Mouse (Mus musculus) stomach, embryonic 14.5 days (tissue): ENCODE results near the gene Ccdc183. TPM values are rescaled to one million over a fixed set of nuclear protein-coding genes. Genes with fewer than 3 reads are reported as not detected.

Experiments
- ATAC-seq: fragments of 200-750 bp; cut with Nextera tagmentation; 2 replicates; pipeline ENCODE4 v1.8.0; 2017; ENCODE audit warnings: low read depth, moderate TSS enrichment; ENCODE audit not compliant: insufficient number of reproducible peaks, insufficient read depth, low FRiP score
- H3K27ac ChIP-seq: fragments of 300-500 bp; sonication (generic); 2 replicates; pipeline ENCODE4 v1.5.1; 2014; ENCODE audit warnings: mild to moderate bottlenecking, low read length, moderate library complexity, mixed read lengths
- H3K27me3 ChIP-seq: fragments of 300-500 bp; sonication (generic); 2 replicates; pipeline ENCODE4 v1.6.1; 2014; ENCODE audit warnings: low read length, control low read depth, mixed read lengths; ENCODE audit not compliant: control insufficient read depth, insufficient read depth
- H3K36me3 ChIP-seq: fragments of 300-500 bp; sonication (generic); 2 replicates; pipeline ENCODE4 v1.6.1; 2014; ENCODE audit warnings: mild to moderate bottlenecking, control low read depth, low read length, moderate library complexity, mixed read lengths; ENCODE audit not compliant: control insufficient read depth, insufficient read depth
- H3K4me1 ChIP-seq: fragments of 300-500 bp; sonication (generic); 2 replicates; pipeline ENCODE4 v1.6.1; 2014; ENCODE audit warnings: low read length, control low read depth, mixed read lengths; ENCODE audit not compliant: control insufficient read depth, insufficient read depth
- H3K4me2 ChIP-seq: fragments of 300-500 bp; sonication (generic); replicated peaks from 2 replicates; pipeline ENCODE4 v1.6.1; 2014; ENCODE audit warnings: low read depth, low read length, control low read depth
- H3K4me3 ChIP-seq: fragments of 300-500 bp; sonication (generic); 2 replicates; pipeline ENCODE4 v1.5.1; 2014; ENCODE audit warnings: low read depth, low read length, control low read depth
- H3K9ac ChIP-seq: fragments of 300-500 bp; sonication (generic); replicated peaks from 2 replicates; pipeline ENCODE4 v1.6.1; 2014; ENCODE audit warnings: low read depth, mild to moderate bottlenecking, control low read depth, low read length, moderate library complexity, mixed read lengths
- H3K9me3 ChIP-seq: fragments of 300-500 bp; sonication (generic); 2 replicates; pipeline ENCODE4 v1.6.1; 2016; ENCODE audit warnings: low read depth, low read length, control low read depth; ENCODE audit not compliant: control insufficient read depth
- WGBS: fragments of 180-500 bp; shearing (Covaris S2); extraction: QIAGEN DNeasy Blood & Tissue Kit; methylation state at CpG from one replicate; pipeline ENCODE4 v1.1.7; 2014; 5-methylcytosine and 5-hydroxymethylcytosine counted together
- polyA plus RNA-seq: library from polyadenylated mRNA; unstranded; fragments of >200 nt; fragmentation: Nextera tagmentation; extraction: Ambion mirVana; gene quantifications from 2 replicates; pipeline ENCODE4 v1.2.1, GENCODE M21; 2014

Ccdc183 gene
- polyA plus RNA-seq, 1 experiment from 2014 or later = 0.19 TPM

DNA sequence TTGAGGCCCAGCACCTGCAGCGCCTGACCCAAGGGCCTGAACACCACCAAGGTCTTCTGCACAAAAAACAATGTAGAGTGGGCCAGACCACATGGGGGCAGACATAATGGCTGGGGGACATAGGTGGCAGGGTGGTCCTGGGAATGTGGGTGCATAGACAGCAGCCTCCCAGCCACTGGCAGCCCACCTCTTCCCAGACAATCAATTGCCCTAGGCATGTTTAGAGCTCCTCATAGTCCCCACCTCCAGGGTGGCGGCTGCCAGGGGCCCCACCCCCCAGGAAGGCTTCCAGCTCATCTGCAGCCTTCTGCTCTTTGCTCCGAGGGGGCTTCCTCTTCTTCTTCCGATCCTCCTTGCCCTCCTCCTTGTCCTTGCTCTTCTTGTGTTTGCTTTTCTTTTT lies 33.9 kb downstream of the Ccdc183 start:
- peaks cover 19% of the 10 kb centered on the region for H3K27me3 ChIP-seq
- no peak overlapping the region for H3K9ac ChIP-seq
- H3K36me3 ChIP-seq = peaks cover 46% of the 10 kb centered on the region
- H3K4me3 ChIP-seq = no peak overlapping the region
- ATAC-seq = no peak
- no peak overlapping the region for H3K4me2 ChIP-seq
- H3K9me3 ChIP-seq = no peaks in the 10 kb centered on the region
- H3K4me1 ChIP-seq = peaks cover 16% of the 10 kb centered on the region
- WGBS = 58% methylated on average over 4 of the region's 4 CpGs
- no peak overlapping the region for H3K27ac ChIP-seq

DNA sequence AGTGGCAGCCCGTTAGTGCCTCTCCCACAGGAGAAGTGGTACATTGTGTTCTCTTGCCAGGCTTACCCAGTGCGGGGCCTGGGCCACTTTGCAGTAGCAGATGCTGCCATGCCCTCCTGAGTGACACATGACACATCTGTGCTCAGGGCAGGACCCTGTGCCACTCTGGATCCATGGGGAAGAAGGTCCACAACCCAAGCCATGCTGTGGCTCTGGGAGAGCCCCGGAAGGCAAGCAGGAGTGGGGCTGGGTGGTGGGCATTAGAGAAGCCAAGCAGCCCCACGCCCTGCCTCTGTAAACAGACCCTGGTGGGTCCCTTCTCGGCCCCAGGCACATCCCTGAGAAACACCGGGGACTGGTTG lies 34.4 kb downstream of the Ccdc183 start:
- WGBS = 76% methylated on average over 6 of the region's 6 CpGs
- no peak overlapping the region for H3K4me2 ChIP-seq

GRCm38 (mm10) chr2:25582466-25583119 lies 34.9 kb downstream of the Ccdc183 start:
- H3K27ac ChIP-seq = no peak overlapping the region
- no peak overlapping the region for H3K4me2 ChIP-seq
- no peak for ATAC-seq
- H3K4me3 ChIP-seq = no peak overlapping the region
- H3K9ac ChIP-seq = no peak overlapping the region
- H3K36me3 ChIP-seq = peaks cover 41% of the 10 kb centered on the region
- peaks cover 24% of the 10 kb centered on the region for H3K27me3 ChIP-seq
- WGBS = 40% methylated on average over 12 of the region's 12 CpGs
- H3K9me3 ChIP-seq = no peaks in the 10 kb centered on the region
- H3K4me1 ChIP-seq = peaks cover 24% of the 10 kb centered on the region

More for the DNA sequence above, 34.4 kb downstream of the Ccdc183 start:
- peaks cover 21% of the 10 kb centered on the region for H3K27me3 ChIP-seq
- peaks cover 42% of the 10 kb centered on the region for H3K36me3 ChIP-seq
- H3K9me3 ChIP-seq = no peaks in the 10 kb centered on the region
- no peak for ATAC-seq
- peaks cover 21% of the 10 kb centered on the region for H3K4me1 ChIP-seq
- no peak overlapping the region for H3K4me3 ChIP-seq
- H3K27ac ChIP-seq = no peak overlapping the region
- no peak overlapping the region for H3K9ac ChIP-seq

- H3K4me3 ChIP-seq = no peak overlapping the region
- WGBS = 25% methylated on average over 6 of the region's 6 CpGs
- peak overlapping the region; percentile 54; the same call in 1 of the 2 replicates for H3K4me2 ChIP-seq
Measured at GRCm38 (mm10) chr2:25581901-25582301, 35.6 kb downstream of the Ccdc183 start.

DNA sequence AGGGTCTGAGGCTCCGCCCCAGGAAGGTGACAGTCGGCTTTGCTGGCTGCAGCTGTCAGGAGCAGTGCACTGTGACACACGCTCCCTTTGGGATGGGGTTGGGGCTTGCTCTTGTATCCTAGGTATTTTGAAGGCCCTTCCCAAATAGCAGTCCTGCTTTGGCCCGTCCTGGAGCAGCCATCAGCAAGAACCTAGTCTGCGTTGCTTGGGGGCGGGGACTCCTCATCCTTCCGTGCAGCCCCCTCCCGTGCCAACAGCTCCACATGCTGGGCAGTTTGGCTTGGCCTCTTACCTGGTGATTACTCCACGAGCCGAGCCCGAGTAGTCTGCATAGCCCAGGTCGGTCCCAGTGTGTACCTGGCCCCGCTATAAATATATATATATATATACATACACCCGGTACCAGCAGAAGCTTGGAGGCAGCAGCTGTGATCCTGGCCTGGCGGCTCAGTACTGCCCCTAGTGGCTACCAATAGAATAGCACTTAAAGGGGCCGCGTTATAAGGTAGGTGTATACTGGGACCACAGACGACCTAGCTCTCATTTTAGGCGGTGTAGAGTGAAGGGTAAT lies 36.1 kb downstream of the Ccdc183 start, which contains the start of gene Ajm1:
Gene Ajm1, minus strand, starts transcription at position 464 of the 571 bp plus-strand sequence.
- H3K27me3 ChIP-seq = peaks cover 35% of the 10 kb centered on the region
- H3K9ac ChIP-seq = 0 out of 2 replicates have a peak within 1 kb of the TSS, but pooled peaks have one; percentile 2
- no peak within 1 kb of the TSS; the same call in 1 of the 2 replicates for H3K27ac ChIP-seq
- ATAC-seq = peak; percentile 53
- peak within 1 kb of the TSS; percentile 54 for H3K4me2 ChIP-seq
- peak within 1 kb of the TSS; percentile 25 for H3K4me3 ChIP-seq
- no peaks in the 10 kb centered on the region for H3K9me3 ChIP-seq
- WGBS = 5% methylated on average over 19 of the region's 19 CpGs
- H3K36me3 ChIP-seq = peaks cover 31% of the 10 kb centered on the region
- peaks cover 36% of the 10 kb centered on the region for H3K4me1 ChIP-seq

More at GRCm38 (mm10) chr2:25581901-25582301, 35.6 kb downstream of the Ccdc183 start:
- Histone ChIP-seq H3K27me3 (peaks cover 29% of the 10 kb centered on the region), H3K36me3 (peaks cover 35% of the 10 kb centered on the region), H3K9ac (no peak overlapping the region), H3K27ac (no peak overlapping the region), H3K9me3 (no peaks in the 10 kb centered on the region), H3K4me1 (peaks cover 31% of the 10 kb centered on the region)
- peak; percentile 12; the same call in 1 of the 2 replicates for ATAC-seq

DNA sequence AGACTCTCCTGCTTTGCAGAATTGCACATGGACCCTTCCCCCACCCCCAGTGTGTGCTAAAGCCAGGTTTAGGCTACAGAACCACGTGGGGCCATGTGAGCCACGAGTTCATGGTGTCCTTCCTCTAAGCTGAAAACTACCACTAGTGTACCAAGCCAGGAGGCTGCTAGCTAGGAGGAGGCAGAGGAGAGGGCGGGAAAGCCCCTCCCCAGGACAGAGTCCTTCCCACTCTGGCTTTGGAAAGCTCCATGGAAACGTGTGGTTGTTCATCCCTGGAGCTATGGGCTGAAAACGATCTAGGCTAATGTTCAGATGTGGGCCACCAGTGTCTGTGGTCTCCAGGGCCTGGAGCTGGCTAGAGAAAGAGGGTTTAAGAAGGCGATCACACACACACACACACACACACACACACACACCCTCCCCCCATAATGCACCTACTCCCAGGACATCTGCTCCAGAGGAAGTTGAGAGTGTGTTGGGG lies 36.8 kb downstream of the Ccdc183 start:
- H3K9me3 ChIP-seq = no peaks in the 10 kb centered on the region
- no peak for ATAC-seq
- WGBS = 45% methylated on average over 6 of the region's 6 CpGs
- H3K9ac ChIP-seq = no peak overlapping the region
- no peak overlapping the region for H3K4me3 ChIP-seq
- peaks cover 37% of the 10 kb centered on the region for H3K27me3 ChIP-seq
- no peak overlapping the region for H3K27ac ChIP-seq
- H3K36me3 ChIP-seq = peaks cover 28% of the 10 kb centered on the region
- peaks cover 40% of the 10 kb centered on the region for H3K4me1 ChIP-seq
- H3K4me2 ChIP-seq = no peak overlapping the region

- Histone ChIP-seq H3K4me1 (peaks cover 44% of the 10 kb centered on the region), H3K27me3 (peaks cover 37% of the 10 kb centered on the region), H3K4me2 (peak overlapping the region; percentile 24; the same call in 1 of the 2 replicates), H3K9ac (no peak overlapping the region), H3K9me3 (no peaks in the 10 kb centered on the region), H3K27ac (no peak overlapping the region), H3K4me3 (peak overlapping the region; percentile 24), H3K36me3 (peaks cover 20% of the 10 kb centered on the region)
- ATAC-seq = no peak
- 6% methylated on average over 27 of the region's 27 CpGs for WGBS
Measured at GRCm38 (mm10) chr2:25579737-25580460, 37.6 kb downstream of the Ccdc183 start.
